Mouse (Mus musculus): Measurements from ENCODE around the gene Chchd10.

Chchd10 gene

GRCm38 (mm10) chr10:75921026-75921725, 11.8 kb upstream of the Chchd10 start, which contains the start of gene Smarcb1:
TSS of gene Smarcb1 (minus strand) at chr10:75921617.
- in situ Hi-C loops (cut with MboI; ENCODE audit: low pct_unique_long_range_greater_than_20kb in 1 of 2, low sequenced_read_pairs in 2 of 2, unreplicated experiment in 1 of 2), result no loop called here

- in situ Hi-C loops (cut with MboI; ENCODE audit: low pct_unique_long_range_greater_than_20kb in 1 of 2, low sequenced_read_pairs in 2 of 2, unreplicated experiment in 1 of 2), result no loop called here
Observed at GRCm38 (mm10) chr10:75921726-75922560, 11.0 kb upstream of the Chchd10 start.

- in situ Hi-C loops (cut with MboI; ENCODE audit: low pct_unique_long_range_greater_than_20kb in 1 of 2, low sequenced_read_pairs in 2 of 2, unreplicated experiment in 1 of 2), result no loop called here
Observed at GRCm38 (mm10) chr10:75924324-75924723, 8.6 kb upstream of the Chchd10 start.

- in situ Hi-C loops (cut with MboI; ENCODE audit: low pct_unique_long_range_greater_than_20kb in 1 of 2, low sequenced_read_pairs in 2 of 2, unreplicated experiment in 1 of 2), result no loop called here
Observed at GRCm38 (mm10) chr10:75926396-75926795, 6.5 kb upstream of the Chchd10 start.

GRCm38 (mm10) chr10:75930304-75930703, 2.6 kb upstream of the Chchd10 start:
- in situ Hi-C loops (cut with MboI; ENCODE audit: low pct_unique_long_range_greater_than_20kb in 1 of 2, low sequenced_read_pairs in 2 of 2, unreplicated experiment in 1 of 2), result no loop called here

GRCm38 (mm10) chr10:75931311-75931710, 1.6 kb upstream of the Chchd10 start:
- in situ Hi-C loops (cut with MboI; ENCODE audit: low pct_unique_long_range_greater_than_20kb in 1 of 2, low sequenced_read_pairs in 2 of 2, unreplicated experiment in 1 of 2), result no loop called here

- in situ Hi-C loops (cut with MboI; ENCODE audit: low pct_unique_long_range_greater_than_20kb in 1 of 2, low sequenced_read_pairs in 2 of 2, unreplicated experiment in 1 of 2), result no loop called here
Observed at GRCm38 (mm10) chr10:75932081-75932678, 750 bp upstream of the Chchd10 start.

- in situ Hi-C loops (cut with MboI; ENCODE audit: low pct_unique_long_range_greater_than_20kb in 1 of 2, low sequenced_read_pairs in 2 of 2, unreplicated experiment in 1 of 2), result loop anchor here in 1 of 2 experiments (5.0 kb wide), 1 partner anchor 63 kb away; no protein-coding TSS in a partner anchor
Observed at GRCm38 (mm10) chr10:75934991-75935390, 2.1 kb downstream of the Chchd10 start.

GRCm38 (mm10) chr10:75935680-75936541, 3.0 kb downstream of the Chchd10 start, which contains the start of gene Mmp11:
TSS of gene Mmp11 (minus strand) at chr10:75936496.
- in situ Hi-C loops (cut with MboI; ENCODE audit: low pct_unique_long_range_greater_than_20kb in 1 of 2, low sequenced_read_pairs in 2 of 2, unreplicated experiment in 1 of 2), result loop anchor here in 1 of 2 experiments (5.0 kb wide), 1 partner anchor 64 kb away; no protein-coding TSS in a partner anchor

GRCm38 (mm10) chr10:75936909-75937667, 4.2 kb downstream of the Chchd10 start:
- in situ Hi-C loops (cut with MboI; ENCODE audit: low pct_unique_long_range_greater_than_20kb in 1 of 2, low sequenced_read_pairs in 2 of 2, unreplicated experiment in 1 of 2), result loop anchor here in 1 of 2 experiments (5.0 kb wide), 1 partner anchor 65 kb away; no protein-coding TSS in a partner anchor

GRCm38 (mm10) chr10:75937851-75938643, 5.1 kb downstream of the Chchd10 start:
- in situ Hi-C loops (cut with MboI; ENCODE audit: low pct_unique_long_range_greater_than_20kb in 1 of 2, low sequenced_read_pairs in 2 of 2, unreplicated experiment in 1 of 2), result loop anchor here in 1 of 2 experiments (5.0 kb wide), 1 partner anchor 66 kb away; no protein-coding TSS in a partner anchor

GRCm38 (mm10) chr10:75939481-75940234, 6.7 kb downstream of the Chchd10 start:
- in situ Hi-C loops (cut with MboI; ENCODE audit: low pct_unique_long_range_greater_than_20kb in 1 of 2, low sequenced_read_pairs in 2 of 2, unreplicated experiment in 1 of 2), result loop anchor here in 1 of 2 experiments (5.0 kb wide), 1 partner anchor 67 kb away; no protein-coding TSS in a partner anchor

- in situ Hi-C loops (cut with MboI; ENCODE audit: low pct_unique_long_range_greater_than_20kb in 1 of 2, low sequenced_read_pairs in 2 of 2, unreplicated experiment in 1 of 2), result no loop called here
Observed at GRCm38 (mm10) chr10:75940520-75940919, 7.6 kb downstream of the Chchd10 start, which contains the start of gene Gm867. TSS of gene Gm867 (minus strand) at chr10:75940672.

GRCm38 (mm10) chr10:75941042-75941824, 8.3 kb downstream of the Chchd10 start:
- in situ Hi-C loops (cut with MboI; ENCODE audit: low pct_unique_long_range_greater_than_20kb in 1 of 2, low sequenced_read_pairs in 2 of 2, unreplicated experiment in 1 of 2), result no loop called here
